Mouse (Mus musculus) lung, adult 2 months (tissue): Measurements from ENCODE around the gene Plekhm2.

ENCODE experiments used
- CTCF ChIP-seq: fragments of 200-500 bp; IDR thresholded peaks from 2 replicates; pipeline ENCODE4 v1.5.1; 2011; ENCODE audit warnings: mild to moderate bottlenecking, low read length, control low read depth; ENCODE audit not compliant: insufficient read depth
- POLR2A ChIP-seq: fragments of 200-500 bp; IDR thresholded peaks from 2 replicates; pipeline ENCODE4 v1.6.1; 2011; ENCODE audit warnings: low read depth, mild to moderate bottlenecking, control low read depth, low read length, borderline replicate concordance; ENCODE audit errors: extremely low read depth

DNA sequence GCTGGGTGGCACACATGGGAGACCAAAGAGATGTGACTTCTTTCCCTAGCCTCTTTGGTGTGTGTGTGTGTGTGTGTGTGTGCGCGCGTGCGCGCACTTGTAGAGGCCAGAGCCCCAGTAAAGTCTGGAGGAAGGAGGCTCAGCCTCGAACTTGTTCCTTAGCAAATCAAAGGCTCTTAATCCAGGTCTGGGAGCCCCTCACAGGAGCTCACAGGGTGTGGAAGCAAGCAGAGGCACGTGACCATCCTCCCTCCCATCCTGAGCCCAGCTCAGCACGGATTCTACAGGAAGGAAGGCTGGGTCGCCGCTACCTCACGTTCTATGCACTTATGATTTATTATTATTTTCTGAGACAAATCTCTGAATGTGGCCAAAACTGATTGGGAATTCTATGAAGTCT, 88.3 kb downstream of the Plekhm2 start:
- TF ChIP-seq POLR2A (no peak), CTCF (no peak)
